Mouse (Mus musculus) frontal cortex, postnatal 25 days (tissue): ENCODE results near the gene Dapk2.

ENCODE experiments used
- DNase-seq, 2 experiments: peaks; one replicate each; pipeline ENCODE4 v3.0.0; 2022; ENCODE audit warnings: low spot score in 2 of 2

The Dapk2 gene

DNA sequence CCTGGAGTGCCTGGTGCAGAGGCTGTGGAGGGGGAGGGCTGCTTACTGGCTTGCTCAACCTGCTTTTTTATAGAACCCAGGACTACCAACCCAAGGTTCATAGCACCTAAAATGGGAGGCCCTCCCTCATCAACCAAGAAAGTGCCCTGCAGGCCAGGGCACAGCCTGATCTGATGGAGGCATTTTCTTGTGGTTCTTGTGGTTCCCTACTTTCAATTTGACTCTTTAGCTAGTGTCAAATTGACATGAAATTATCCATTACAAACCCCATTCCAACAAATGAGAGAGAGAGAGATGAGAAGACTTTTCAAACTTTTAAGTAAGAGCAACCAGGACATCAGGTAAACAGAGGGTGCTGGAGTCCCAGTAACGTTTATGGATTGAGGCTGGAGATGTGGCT is 15.8 kb upstream of the Dapk2 start:
- DNase-seq = no peak

DNA sequence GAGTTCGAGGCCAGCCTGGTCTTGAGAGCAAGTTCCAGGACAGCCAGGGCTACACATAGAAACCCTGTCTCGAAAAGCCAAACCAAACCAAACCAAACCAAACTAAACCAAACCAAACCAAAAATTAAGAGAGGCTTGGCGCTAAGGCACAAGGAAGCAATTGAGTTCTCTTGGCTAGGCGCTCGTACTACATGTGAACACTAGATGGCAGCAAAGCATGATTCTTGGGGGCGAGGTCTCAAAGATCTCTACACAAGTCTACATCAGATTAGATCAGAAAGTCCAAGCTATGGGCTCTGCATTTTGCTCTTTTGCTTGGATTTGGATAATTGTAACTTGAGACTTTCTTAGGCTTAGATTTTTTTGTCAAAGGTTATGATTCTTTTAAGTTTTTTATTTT is 13.8 kb upstream of the Dapk2 start:
- peak; percentile 51 to 65 for DNase-seq

DNA sequence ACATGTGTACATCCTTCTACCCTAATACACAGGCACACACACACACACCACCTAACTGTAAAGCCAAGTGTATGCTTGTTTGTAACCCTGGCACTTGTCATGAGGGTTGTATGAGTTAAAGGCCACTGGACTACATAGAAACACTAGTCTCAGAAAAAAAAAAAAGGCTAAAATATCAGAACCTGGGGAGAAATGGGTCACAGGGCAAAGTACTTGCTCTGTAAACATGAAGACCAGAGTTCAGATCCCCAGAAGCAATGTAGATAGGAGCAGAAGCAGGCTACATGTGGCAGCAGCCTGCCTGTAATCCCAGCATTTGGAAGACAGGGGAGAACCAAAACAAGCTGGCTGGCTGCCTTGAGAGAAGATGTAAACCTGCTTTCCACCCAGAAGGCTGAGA is 11.9 kb upstream of the Dapk2 start:
- no peak for DNase-seq

DNA sequence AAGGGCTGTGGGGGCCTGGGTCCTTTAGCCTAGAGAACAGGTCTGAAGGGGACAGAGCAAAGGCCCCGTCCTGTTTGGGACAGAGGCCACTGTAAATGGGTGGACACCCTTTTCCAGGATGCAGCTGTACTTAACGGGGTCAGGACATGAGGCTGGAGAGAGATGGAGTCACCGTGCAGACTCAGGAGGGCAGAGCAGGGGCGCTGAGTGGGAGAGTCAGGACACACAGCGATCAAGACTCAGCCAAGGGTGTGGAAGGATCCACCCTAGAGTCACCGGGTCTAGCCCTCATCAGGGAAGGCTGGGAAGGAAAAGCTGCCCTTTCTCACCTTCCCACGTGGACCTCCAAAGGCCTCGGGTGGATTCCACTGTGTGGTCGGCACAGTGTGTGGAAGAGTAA is 6.0 kb upstream of the Dapk2 start:
- DNase-seq = no peak

DNA sequence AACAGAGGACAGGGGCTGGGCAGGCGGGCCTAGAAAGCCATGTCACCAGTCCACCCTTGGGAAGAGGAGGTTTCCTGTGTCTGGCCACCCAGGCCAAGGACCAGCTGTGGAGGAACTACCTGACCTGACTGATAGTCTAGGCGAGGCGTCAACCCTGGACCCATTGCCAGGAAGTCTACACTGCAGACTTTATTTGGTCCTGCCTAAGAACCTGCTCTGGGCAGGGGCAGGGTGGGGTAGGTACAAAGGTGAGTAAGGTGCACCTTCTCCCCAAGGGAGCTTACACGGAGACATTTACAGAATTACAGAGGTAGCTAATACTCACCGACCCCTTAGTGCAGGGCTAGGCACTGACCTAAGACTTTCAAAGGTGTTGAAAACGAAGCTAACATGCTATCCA is 4.4 kb upstream of the Dapk2 start:
- no peak for DNase-seq

DNA sequence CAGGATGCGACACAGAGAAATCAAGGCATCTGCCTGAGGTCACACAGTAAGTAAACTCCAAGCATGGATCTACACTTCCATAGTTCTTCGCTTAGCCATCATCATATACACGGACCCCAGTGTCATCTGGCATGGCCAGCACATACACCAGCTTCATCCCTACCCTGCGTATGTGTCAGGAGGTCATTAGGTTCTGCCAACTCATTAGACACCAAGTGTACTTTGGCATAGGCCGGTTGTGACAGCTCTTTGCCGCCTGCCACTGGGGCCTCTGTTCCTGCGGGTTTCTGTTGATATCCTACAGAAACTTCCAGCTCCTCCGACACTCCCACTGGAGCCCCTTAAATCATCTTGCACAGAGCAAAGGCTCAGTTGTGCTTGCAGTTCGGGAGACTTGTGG is 4.0 kb upstream of the Dapk2 start:
- DNase-seq = no peak

DNA sequence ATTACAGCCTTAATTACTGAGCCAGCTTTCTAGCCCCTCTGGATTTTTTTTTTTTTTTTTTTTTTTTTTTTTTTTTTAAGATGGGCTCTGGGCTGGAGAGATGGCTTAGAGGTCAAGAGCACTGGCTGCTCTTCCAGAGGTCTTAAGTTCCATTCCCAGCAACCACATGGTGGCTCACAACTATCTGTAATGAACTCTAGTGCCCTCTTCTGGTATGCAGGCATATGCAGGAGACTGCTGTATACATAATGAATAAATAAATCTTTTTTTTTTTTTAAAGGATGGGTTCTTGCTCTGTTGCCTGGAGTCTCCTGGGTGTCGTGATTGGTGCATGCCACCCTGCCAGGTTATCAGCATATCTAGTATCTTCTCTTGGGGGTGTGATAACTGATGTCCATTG is 2.5 kb upstream of the Dapk2 start:
- no peak for DNase-seq

DNA sequence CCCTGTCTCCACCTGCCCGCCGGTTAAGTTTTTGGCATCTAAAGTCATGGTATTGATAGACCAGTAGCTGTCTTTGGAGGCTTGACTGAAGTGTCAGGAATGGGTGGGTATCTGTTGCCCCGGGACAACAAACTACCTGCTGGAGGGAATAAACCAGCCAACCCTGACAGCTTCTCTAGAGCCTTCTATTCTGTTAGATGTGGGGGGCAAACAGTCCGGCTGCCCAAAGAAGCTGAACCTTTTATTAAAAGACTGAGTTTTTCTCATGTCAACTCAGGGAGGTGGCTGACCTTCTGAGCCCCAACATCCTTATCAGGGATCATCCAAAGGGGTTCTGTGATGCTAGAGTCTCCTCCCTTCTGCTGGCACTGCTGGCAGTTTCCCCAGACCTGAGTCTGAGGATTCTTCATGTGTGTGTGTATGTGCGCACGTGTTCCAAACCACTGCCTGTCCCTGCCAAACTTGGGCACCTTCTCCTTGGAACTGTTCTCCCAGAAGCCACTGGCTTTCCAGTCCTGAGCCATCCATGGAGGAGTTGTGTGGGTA is 935 bp downstream of the Dapk2 start:
- DNase-seq = no peak

DNA sequence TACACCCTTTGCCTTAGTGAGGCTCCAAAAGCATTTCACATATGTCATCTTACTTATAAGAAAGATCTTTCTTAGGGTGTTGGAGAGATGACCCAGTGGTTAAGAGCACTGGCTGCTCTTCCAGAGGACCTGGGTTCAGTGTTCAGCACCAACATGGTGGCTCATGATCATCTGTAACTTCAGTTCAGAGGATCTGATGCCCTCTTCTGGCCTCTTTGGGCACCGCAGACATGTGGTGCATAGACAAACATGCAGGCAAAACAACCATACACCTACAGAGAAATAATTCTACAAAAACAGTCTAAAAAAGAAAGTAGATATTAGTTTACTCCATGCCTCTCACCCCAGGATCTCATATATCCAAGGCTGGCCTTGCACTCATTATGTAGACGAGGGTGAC is 2.1 kb downstream of the Dapk2 start:
- DNase-seq = no peak

DNA sequence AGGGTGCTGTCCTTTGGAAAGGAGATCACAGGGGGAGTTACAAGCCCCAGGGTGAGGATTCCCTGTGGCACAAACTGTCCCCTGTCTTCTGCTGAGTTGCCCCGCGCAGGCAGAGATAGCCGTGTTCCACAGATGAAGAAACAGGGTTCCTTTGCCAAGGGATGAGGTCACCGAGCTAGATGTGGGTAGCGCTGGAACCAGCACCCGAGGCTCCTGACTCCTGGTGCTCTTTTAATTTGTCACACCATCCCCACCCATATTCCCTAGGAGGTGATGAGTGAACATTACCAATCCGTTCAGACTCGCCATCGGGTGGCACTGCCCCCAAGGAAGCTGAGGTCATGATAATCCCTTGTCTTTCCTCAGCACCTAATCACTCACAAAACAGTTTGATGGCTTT is 5.0 kb downstream of the Dapk2 start:
- no peak for DNase-seq

DNA sequence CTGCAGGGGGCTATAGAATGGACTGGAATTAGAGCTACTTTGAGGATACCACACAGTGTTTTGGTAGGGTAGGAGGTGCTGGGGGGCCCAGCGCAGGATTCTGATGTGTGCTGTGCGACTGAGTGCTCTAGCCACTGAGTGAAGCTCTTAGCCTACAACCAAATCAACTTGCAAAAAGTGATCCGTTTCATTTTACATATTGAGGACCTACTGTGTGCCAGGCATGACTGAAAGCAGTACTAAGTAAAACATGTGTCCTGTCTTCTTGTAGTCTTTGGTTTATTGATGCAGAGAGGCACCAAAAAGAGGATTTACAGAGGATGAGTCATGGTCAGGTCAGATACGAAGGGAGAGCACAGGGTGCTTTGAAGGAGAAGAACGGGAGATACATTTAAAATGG is 9.2 kb downstream of the Dapk2 start:
- DNase-seq = no peak

DNA sequence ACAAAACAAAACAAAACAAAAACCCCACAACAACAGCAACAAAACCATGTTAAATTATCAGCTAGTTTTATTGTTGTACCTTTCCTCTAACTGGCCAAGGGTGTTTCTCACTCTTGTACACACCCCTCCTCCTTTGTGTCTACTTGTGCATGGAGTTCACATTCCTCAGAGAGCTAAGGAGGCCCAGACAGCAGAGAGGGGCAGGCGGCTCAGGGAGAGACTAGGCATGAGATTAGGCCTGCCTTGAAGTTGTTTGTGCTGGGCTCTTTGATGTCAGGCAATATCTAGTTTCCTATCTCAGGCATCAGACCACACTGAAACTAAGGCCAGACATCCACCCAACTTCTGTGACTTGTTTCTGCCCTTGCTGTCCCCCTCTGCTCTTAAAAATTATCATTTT is 10.2 kb downstream of the Dapk2 start:
- no peak for DNase-seq

DNA sequence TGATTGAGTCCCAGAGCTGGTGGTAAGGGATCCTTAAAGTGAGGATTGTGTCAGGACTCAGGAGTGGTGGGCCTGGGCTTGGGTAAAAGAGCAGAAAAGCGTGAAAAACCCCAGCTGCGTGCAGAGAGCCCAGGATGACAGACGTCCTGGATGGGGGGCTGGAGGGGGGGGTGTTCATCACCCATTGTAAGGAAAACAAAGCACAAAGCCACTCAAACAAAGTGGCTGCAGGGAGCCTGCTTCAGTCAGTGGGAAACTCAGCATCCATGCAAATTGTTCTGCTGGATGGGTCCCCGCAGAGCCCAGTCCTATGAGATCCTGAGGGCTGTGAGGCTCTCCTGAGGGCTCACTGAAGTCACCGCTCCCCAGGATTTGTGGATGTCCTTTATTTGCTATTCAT is 12.5 kb downstream of the Dapk2 start:
- DNase-seq = no peak

DNA sequence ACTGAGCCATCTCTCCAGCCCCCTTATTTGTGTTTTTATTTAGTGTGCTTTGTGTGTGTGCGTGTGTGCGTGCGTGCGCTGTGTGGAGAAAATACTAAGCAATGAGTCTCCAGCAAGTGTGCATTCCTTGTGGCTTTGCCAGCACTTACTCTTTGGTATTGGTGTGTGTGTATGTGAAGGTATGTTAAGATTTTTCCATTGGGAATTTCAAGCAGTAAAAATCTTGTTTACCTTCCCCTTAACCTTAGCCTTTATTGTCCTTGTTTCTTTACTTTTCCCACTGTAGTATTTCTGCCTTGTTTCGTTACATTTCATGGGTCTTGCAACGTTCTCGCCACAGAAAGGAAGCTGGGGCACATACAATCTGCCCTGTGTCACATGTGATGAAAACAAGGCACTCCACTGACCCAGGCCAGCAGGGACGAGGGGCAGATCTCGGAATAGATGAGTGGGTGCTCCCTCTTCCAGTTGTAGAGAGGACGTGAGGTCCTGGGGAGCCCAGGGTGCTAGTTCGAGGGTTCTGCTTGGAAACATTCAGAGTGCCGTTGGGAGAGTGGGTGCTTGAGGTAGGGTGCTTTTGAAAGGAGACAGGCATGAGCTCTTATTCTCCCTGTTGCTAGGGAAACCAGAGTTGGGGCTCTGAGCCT is 13.4 kb downstream of the Dapk2 start:
- DNase-seq = no peak

DNA sequence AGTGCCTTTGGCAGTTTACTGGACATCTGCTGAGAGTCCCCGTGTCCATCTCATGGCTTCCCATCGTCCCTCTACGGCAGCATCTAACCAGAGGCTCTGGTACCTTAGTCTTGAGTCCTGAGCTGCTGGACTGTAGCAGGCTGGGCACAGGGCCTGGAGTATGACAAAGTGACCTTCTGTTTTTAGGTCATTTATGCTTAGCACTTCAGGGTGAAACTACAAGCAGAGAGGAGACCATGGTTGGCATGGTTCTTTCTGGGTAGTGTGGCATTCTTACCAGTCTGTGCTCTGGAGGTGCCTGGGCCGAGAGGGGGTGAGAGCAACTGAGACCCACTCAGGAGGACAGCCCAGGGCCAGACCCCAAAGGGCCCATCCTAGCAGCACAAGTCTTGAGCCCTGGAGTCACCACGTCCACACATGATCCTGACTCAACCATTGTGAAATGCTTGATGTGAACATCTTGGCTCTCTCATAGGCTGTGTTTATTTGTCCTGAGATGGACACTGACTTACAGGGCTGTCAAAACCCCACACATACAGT is 15.4 kb downstream of the Dapk2 start:
- no peak for DNase-seq

DNA sequence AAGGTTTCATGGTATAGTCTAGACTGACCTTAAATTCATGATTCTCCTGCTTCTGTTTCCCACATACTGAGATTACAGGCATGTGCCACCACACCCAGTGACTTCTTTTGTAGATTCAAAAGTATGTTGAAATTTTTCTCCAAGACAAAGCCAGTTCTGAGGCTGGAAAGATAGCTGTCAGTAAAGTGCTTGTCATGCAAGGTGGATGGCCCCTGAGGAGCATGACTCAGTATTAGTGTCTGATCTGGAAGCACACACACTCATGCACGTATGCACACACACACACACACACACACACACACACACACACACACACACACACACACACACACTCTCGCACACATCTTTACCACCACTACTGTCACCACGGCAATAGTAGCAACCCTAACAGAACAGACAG is 17.0 kb downstream of the Dapk2 start:
- no peak for DNase-seq

DNA sequence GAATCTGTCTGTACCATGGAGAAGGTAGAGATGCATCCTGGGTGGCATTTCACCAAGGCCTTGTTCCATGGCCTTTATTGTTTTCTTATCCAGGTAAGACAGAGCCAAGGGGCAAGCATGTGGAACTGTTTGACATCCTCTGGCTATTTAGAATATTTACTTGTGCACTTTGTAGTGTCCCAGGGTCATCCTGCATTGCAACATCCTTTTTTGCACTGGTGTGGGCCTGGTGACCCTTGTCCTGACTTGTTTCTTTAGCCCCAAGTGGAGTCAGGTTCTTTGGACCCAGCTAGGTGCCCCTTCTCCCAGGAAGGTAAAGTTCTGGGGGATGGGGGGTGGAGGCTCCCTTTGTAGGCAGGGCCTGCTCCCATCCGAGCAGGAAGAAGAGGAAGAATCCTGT is 20.0 kb downstream of the Dapk2 start:
- DNase-seq = no peak

DNA sequence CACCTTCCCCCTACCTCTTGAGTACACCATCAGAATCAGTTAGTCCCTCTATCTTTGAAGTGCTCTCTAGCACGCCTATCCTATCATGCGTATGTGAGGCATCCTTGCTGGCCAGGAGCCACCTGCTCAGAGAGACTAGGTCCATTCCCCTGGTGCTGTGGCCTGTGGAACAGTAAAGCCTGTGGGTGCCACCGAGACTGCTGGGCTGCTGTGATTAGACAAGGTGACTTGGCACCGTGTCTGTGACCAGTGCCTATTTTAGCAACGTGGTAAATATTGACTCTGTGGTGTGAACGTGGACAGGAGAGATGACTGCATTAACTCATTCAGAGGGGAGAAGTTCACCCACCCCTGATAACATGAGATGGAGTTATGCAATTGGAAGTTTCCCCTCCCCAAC is 21.8 kb downstream of the Dapk2 start:
- no peak for DNase-seq

DNA sequence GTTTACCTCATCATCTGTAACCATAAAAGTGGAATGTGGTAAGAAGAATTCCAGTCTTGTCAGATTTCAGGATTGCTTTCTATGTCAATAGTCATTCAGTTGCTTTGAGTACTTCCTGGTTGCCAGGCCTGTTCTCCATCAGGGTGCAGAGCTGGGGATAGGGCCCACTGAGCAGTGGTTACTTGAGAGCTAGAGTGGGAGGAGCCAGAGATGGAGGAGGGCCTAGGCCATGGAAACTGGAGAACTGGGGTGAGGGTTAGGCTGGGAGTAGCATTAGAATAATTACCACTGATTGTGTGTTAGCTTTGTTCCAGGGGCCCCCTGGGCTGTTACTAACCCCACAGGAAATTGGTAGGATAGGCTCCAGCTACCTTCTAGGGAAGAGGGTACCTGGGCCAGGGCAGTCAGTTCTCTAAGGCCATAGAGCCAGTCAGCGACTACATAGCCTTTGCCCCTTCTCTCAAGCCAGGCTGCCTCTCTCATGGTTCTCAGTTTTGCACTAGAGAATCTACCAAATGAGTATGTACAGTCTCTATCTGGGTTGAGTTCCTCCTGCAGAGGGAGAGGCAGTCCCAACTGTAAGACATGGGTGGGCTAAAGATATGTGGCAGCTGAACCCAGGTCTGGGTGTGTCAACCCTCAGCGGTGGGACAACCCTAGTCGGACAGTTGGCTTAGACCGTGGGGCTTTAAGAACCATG is 23.3 kb downstream of the Dapk2 start:
- no peak for DNase-seq

DNA sequence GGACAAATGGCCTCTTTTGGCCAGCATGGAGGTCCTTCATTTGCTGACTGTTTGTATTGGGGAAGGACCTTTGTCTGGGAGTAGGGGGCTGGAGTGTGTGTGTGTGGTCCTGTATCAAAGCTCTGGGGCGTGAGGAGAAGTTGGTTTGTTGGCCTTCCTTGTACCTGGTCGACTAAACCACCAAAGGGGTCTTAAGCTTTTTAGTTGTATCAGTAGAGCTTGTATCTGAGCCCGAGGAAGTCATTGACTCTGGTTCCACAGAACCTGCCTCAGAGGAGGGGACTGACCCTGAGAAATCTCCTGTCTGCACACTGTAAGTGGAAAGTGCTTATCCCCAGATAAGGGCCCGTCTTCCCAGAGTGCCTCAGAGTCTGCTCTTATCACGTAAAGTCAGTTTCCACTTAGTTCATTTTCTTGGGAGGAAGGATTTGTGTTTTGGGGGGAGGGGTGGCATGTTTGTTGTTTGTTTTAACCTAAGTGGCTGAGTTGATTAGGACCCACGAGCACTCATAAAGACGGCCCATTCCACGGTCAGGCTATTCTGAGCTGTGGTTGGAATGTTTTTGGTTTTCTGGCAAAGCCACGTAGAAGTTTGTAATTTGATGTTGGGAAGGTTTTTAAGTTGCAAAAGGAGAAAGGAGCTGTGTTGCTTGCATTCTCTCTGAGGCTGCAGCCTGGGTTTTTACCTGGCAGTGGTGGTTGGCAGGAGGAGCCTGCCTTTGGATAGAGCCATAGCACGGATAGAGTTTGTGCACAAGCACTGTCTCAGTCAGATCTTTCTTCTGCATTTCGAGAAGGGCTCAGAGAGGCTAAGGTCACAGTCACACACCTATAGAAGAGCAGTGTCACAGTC is 24.0 kb downstream of the Dapk2 start:
- DNase-seq = no peak

DNA sequence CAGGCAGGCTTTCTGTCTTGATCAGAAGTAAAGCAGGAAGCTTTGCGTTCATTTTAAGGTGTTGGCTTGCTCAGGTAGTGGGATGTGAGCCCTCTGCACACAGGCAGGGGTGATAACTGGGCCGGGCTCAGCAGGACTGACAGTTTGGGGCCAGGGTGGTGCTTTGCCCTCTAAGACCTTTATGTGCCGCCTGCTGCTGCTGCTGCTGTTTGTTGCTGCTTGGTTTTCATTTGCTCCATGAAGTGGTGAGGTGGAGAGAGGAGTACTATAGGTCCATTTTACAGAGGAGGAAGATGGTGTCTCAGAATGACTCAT is 24.6 kb downstream of the Dapk2 start:
- no peak for DNase-seq

DNA sequence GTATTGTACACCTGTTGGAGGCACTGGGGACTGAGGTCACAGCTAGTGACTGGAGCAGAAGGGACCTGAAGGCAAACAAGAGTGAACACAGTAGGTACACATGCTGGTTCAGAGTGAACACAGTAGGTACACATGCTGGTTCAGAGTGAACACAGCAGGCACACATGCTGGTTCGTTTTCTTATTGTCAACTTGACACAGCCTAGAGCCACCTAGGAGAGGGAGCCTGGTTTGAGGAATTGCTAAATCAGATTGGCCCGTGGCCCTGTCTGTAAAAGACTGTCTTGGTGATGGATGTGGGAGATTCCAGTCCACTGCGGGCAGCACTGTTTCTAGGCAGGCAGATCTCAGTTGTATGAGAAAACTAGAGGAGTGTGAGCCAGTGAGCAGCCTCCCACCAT is 25.0 kb downstream of the Dapk2 start:
- no peak for DNase-seq

DNA sequence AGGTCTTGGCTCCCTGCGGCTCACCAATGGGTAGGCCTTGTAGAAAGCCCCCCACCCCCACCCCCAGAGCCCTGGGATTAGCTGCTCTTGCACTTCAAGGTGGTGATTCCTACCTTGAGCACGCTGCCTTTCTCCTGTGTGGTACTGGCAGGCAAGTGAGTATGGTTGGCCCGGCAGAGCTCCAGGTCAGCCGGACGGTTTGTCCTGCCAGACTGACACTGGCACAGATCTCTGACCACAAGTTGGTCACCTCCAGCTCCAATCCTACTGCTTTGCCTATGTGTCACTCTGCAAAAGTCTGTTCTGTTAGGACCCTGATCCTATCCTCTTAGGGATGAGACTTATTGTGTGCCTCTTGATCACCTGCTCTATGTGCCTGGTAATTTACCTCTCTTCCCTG is 26.5 kb downstream of the Dapk2 start:
- DNase-seq = no peak
